Mouse (Mus musculus): ENCODE data around the gene Rnaset2a. TPM values are rescaled to one million over a fixed set of nuclear protein-coding genes. Genes with fewer than 3 reads are reported as not detected.
"Not testable (repeated sequence)": the region's sequence is repeated elsewhere in the genome, so short reads cannot be mapped to it uniquely, and the experiment has no call there.

The Rnaset2a gene
- polyA plus RNA-seq, 1 experiment from 2014 or later = 15.5 TPM

GRCm38 (mm10) chr17:8124586-8124985 is 23.3 kb downstream of the Rnaset2a start:
- not testable (repeated sequence) for H3K4me3 ChIP-seq (ENCODE audit: low read depth, low read length); H3K27ac ChIP-seq (ENCODE audit: low read depth, low read length); H3K27me3 ChIP-seq (ENCODE audit: control insufficient read depth, insufficient read depth, low read length); DNase-seq (ENCODE audit: low spot score); H3K4me1 ChIP-seq (ENCODE audit: control insufficient read depth, insufficient read depth, low read length); ATAC-seq (ENCODE audit: insufficient read depth, low FRiP score, low TSS enrichment); H3K36me3 ChIP-seq (ENCODE audit: control insufficient read depth, insufficient read depth, low read length); H3K9ac ChIP-seq (ENCODE audit: low read length); H3K9me3 ChIP-seq (ENCODE audit: control insufficient read depth, low read length); H3K4me2 ChIP-seq (ENCODE audit: low read depth)
- WGBS = no CpG with 5 or more reads among the region's 6 CpGs

GRCm38 (mm10) chr17:8122974-8123373 is 24.9 kb downstream of the Rnaset2a start:
- ATAC-seq (ENCODE audit: insufficient read depth, low FRiP score, low TSS enrichment); H3K9ac ChIP-seq (ENCODE audit: low read length): not testable (repeated sequence)
- no CpG with 5 or more reads among the region's 3 CpGs for WGBS

GRCm38 (mm10) chr17:8116928-8117327 is 31.0 kb downstream of the Rnaset2a start:
- not testable (repeated sequence) for H3K27ac ChIP-seq (ENCODE audit: low read depth, low read length); H3K9ac ChIP-seq (ENCODE audit: low read length); H3K4me1 ChIP-seq (ENCODE audit: control insufficient read depth, insufficient read depth, low read length); H3K4me3 ChIP-seq (ENCODE audit: low read depth, low read length); DNase-seq (ENCODE audit: low spot score); H3K36me3 ChIP-seq (ENCODE audit: control insufficient read depth, insufficient read depth, low read length); H3K27me3 ChIP-seq (ENCODE audit: control insufficient read depth, insufficient read depth, low read length); H3K9me3 ChIP-seq (ENCODE audit: control insufficient read depth, low read length); H3K4me2 ChIP-seq (ENCODE audit: low read depth); ATAC-seq (ENCODE audit: insufficient read depth, low FRiP score, low TSS enrichment)
- no CpG with 5 or more reads among the region's 6 CpGs for WGBS

More at GRCm38 (mm10) chr17:8122974-8123373, 24.9 kb downstream of the Rnaset2a start:
- not testable (repeated sequence) for H3K36me3 ChIP-seq (ENCODE audit: control insufficient read depth, insufficient read depth, low read length); H3K4me3 ChIP-seq (ENCODE audit: low read depth, low read length); H3K27ac ChIP-seq (ENCODE audit: low read depth, low read length); H3K4me2 ChIP-seq (ENCODE audit: low read depth); H3K9me3 ChIP-seq (ENCODE audit: control insufficient read depth, low read length); H3K27me3 ChIP-seq (ENCODE audit: control insufficient read depth, insufficient read depth, low read length); H3K4me1 ChIP-seq (ENCODE audit: control insufficient read depth, insufficient read depth, low read length); DNase-seq (ENCODE audit: low spot score)

- H3K4me1 ChIP-seq (ENCODE audit: control insufficient read depth, insufficient read depth, low read length); DNase-seq (ENCODE audit: low spot score); H3K27me3 ChIP-seq (ENCODE audit: control insufficient read depth, insufficient read depth, low read length); ATAC-seq (ENCODE audit: insufficient read depth, low FRiP score, low TSS enrichment); H3K4me2 ChIP-seq (ENCODE audit: low read depth); H3K27ac ChIP-seq (ENCODE audit: low read depth, low read length); H3K9ac ChIP-seq (ENCODE audit: low read length); H3K9me3 ChIP-seq (ENCODE audit: control insufficient read depth, low read length); H3K36me3 ChIP-seq (ENCODE audit: control insufficient read depth, insufficient read depth, low read length); H3K4me3 ChIP-seq (ENCODE audit: low read depth, low read length): not testable (repeated sequence)
- 93% methylated on average over 6 of the region's 11 CpGs for WGBS
These were observed 31.5 kb downstream of the Rnaset2a start for GRCm38 (mm10) chr17:8116378-8116777.

- WGBS = no CpG with 5 or more reads among the region's 1 CpGs
These were observed 35.7 kb downstream of the Rnaset2a start for GRCm38 (mm10) chr17:8112199-8112598.

GRCm38 (mm10) chr17:8101297-8101609 is 46.6 kb downstream of the Rnaset2a start:
- not testable (repeated sequence) for H3K4me1 ChIP-seq (ENCODE audit: control insufficient read depth, insufficient read depth, low read length); H3K9ac ChIP-seq (ENCODE audit: low read length); H3K9me3 ChIP-seq (ENCODE audit: control insufficient read depth, low read length); H3K27me3 ChIP-seq (ENCODE audit: control insufficient read depth, insufficient read depth, low read length); H3K4me3 ChIP-seq (ENCODE audit: low read depth, low read length); H3K27ac ChIP-seq (ENCODE audit: low read depth, low read length); H3K36me3 ChIP-seq (ENCODE audit: control insufficient read depth, insufficient read depth, low read length); H3K4me2 ChIP-seq (ENCODE audit: low read depth); DNase-seq (ENCODE audit: low spot score)
- peak; percentile 48; the same call in 1 of the 2 replicates for ATAC-seq (ENCODE audit: insufficient read depth, low FRiP score, low TSS enrichment)
- 62% methylated on average over 2 of the region's 6 CpGs for WGBS

More at GRCm38 (mm10) chr17:8112199-8112598, 35.7 kb downstream of the Rnaset2a start:
- H3K9me3 ChIP-seq (ENCODE audit: control insufficient read depth, low read length); H3K4me3 ChIP-seq (ENCODE audit: low read depth, low read length); DNase-seq (ENCODE audit: low spot score); ATAC-seq (ENCODE audit: insufficient read depth, low FRiP score, low TSS enrichment); H3K4me1 ChIP-seq (ENCODE audit: control insufficient read depth, insufficient read depth, low read length); H3K9ac ChIP-seq (ENCODE audit: low read length); H3K36me3 ChIP-seq (ENCODE audit: control insufficient read depth, insufficient read depth, low read length); H3K27me3 ChIP-seq (ENCODE audit: control insufficient read depth, insufficient read depth, low read length); H3K27ac ChIP-seq (ENCODE audit: low read depth, low read length); H3K4me2 ChIP-seq (ENCODE audit: low read depth): not testable (repeated sequence)

GRCm38 (mm10) chr17:8100405-8101296 is 47.2 kb downstream of the Rnaset2a start:
- not testable (repeated sequence) for H3K4me1 ChIP-seq (ENCODE audit: control insufficient read depth, insufficient read depth, low read length); H3K9me3 ChIP-seq (ENCODE audit: control insufficient read depth, low read length); H3K27ac ChIP-seq (ENCODE audit: low read depth, low read length); H3K4me3 ChIP-seq (ENCODE audit: low read depth, low read length); H3K36me3 ChIP-seq (ENCODE audit: control insufficient read depth, insufficient read depth, low read length); H3K9ac ChIP-seq (ENCODE audit: low read length); H3K4me2 ChIP-seq (ENCODE audit: low read depth); H3K27me3 ChIP-seq (ENCODE audit: control insufficient read depth, insufficient read depth, low read length); DNase-seq (ENCODE audit: low spot score)
- peak; percentile 60 for ATAC-seq (ENCODE audit: insufficient read depth, low FRiP score, low TSS enrichment)
- 30% methylated on average over 6 of the region's 26 CpGs for WGBS

GRCm38 (mm10) chr17:8096199-8096598 is 51.7 kb downstream of the Rnaset2a start:
- not testable (repeated sequence) for H3K4me3 ChIP-seq (ENCODE audit: low read depth, low read length); H3K4me1 ChIP-seq (ENCODE audit: control insufficient read depth, insufficient read depth, low read length); H3K36me3 ChIP-seq (ENCODE audit: control insufficient read depth, insufficient read depth, low read length); H3K27me3 ChIP-seq (ENCODE audit: control insufficient read depth, insufficient read depth, low read length); H3K9me3 ChIP-seq (ENCODE audit: control insufficient read depth, low read length); DNase-seq (ENCODE audit: low spot score); H3K4me2 ChIP-seq (ENCODE audit: low read depth); ATAC-seq (ENCODE audit: insufficient read depth, low FRiP score, low TSS enrichment); H3K27ac ChIP-seq (ENCODE audit: low read depth, low read length); H3K9ac ChIP-seq (ENCODE audit: low read length)
- WGBS = 79% methylated on average over 4 of the region's 5 CpGs

- H3K36me3 ChIP-seq (ENCODE audit: control insufficient read depth, insufficient read depth, low read length); H3K9ac ChIP-seq (ENCODE audit: low read length); H3K27ac ChIP-seq (ENCODE audit: low read depth, low read length); DNase-seq (ENCODE audit: low spot score); H3K4me1 ChIP-seq (ENCODE audit: control insufficient read depth, insufficient read depth, low read length); H3K4me3 ChIP-seq (ENCODE audit: low read depth, low read length); H3K4me2 ChIP-seq (ENCODE audit: low read depth); ATAC-seq (ENCODE audit: insufficient read depth, low FRiP score, low TSS enrichment); H3K27me3 ChIP-seq (ENCODE audit: control insufficient read depth, insufficient read depth, low read length); H3K9me3 ChIP-seq (ENCODE audit: control insufficient read depth, low read length): not testable (repeated sequence)
- WGBS = 75% methylated on average over 3 of the region's 5 CpGs
These were observed 52.2 kb downstream of the Rnaset2a start for GRCm38 (mm10) chr17:8095653-8096052.
